Comparison of ENCODE assay signal across 12 mouse cellular contexts in the genomic region with DNA sequence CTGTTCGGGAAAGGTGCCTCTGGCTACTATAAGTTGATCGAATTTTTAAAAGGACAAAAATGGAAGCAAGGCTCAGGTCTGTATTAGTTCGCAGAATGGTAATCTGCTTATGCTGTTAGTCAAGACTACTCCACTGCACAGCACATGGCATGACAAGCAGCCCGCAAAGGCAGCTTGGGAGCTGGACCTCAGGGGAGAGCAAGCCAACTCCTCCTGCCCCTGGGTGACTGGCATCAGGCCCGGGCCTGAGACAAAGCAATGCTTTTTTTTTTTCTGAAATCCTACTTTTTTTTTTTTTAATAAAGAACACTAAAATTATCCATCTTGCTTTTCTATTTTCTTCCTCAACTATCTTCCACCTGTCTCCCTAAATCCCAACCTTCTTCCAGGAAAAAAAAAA. TPM values are rescaled to one million over a fixed set of nuclear protein-coding genes. Genes with fewer than 3 reads are reported as not detected.
A peak's percentile ranks its signal among the peaks of the same experiment; 100 is the strongest.
DNase-seq lines count a peak whose midpoint lies in the region; TF ChIP-seq lines count a peak whose summit lies in the region.
"Had no signal": no experiment of that assay in that cellular context is flagged by ENCODE, and none has a peak within 500 bp of the region (broad histone marks: within the 10 kb centered on the region; RNA-seq: fewer than 3 reads in every experiment).

No protein-coding gene starts in this region.

- H3K36me3 ChIP-seq in kidney, adult 2 months (ENCODE audit: control insufficient read depth, insufficient read depth, low read length): no peaks in the 10 kb centered on the region
- H3K36me3 ChIP-seq: forebrain, embryonic 12.5 days; hindbrain, embryonic 15.5 days; midbrain, embryonic 13.5 days had no signal

- H3K27me3 ChIP-seq in kidney, adult 2 months (replicated peaks; ENCODE audit: control insufficient read depth, insufficient read depth, low read length): no peaks in the 10 kb centered on the region
- H3K27me3 ChIP-seq: forebrain, embryonic 12.5 days; hindbrain, embryonic 15.5 days; midbrain, embryonic 13.5 days had no signal

- no peak for TF ChIP-seq CTCF in kidney, adult 2 months (conservative IDR thresholded peaks at IDR 0.05; ENCODE audit: insufficient read depth, insufficient read length, low read depth, low read length)
- no peak for TF ChIP-seq CTCF in brain, embryonic 14.5 days (IDR thresholded peaks at IDR 0.05; ENCODE audit: borderline replicate concordance, extremely low read depth, insufficient read depth, insufficient read length)

- 45% methylated on average over 5 of the region's 5 CpGs for WGBS in kidney, adult 2 months

- no peak for TF ChIP-seq POLR2A in kidney, adult 2 months (IDR thresholded peaks at IDR 0.05; ENCODE audit: low read depth, low read length)
- no peak for TF ChIP-seq POLR2A in brain, embryonic 14.5 days (IDR thresholded peaks at IDR 0.05; ENCODE audit: borderline replicate concordance, extremely low read depth, insufficient read depth, insufficient read length, poor library complexity, severe bottlenecking)

- peak overlapping the region; percentile 96; the same call in 1 of the 2 replicates for H3K27ac ChIP-seq in kidney, adult 2 months (ENCODE audit: insufficient read depth, low read depth, low read length)
- H3K27ac ChIP-seq: forebrain, embryonic 12.5 days; hindbrain, embryonic 15.5 days; macrophage; midbrain, embryonic 13.5 days had no signal

- no peak overlapping the region for H3K4me3 ChIP-seq in kidney, adult 2 months (ENCODE audit: insufficient read depth, low read depth, low read length)
- H3K4me3 ChIP-seq: forebrain, embryonic 12.5 days; hindbrain, embryonic 15.5 days; midbrain, embryonic 13.5 days had no signal

- H3K4me1 ChIP-seq in kidney, adult 2 months (ENCODE audit: control insufficient read depth, insufficient read depth, low read length): peaks cover 18% of the 10 kb centered on the region
- H3K4me1 ChIP-seq: forebrain, embryonic 12.5 days; midbrain, embryonic 13.5 days had no signal

- DNase-seq in cerebellum, adult 9-11 months: peak; percentile 27
- DNase-seq in cerebellum, postnatal 4 days (ENCODE audit: low spot score in 2 of 2): no peak
- DNase-seq in kidney, adult 2 months: peak; percentile 71
- no peak for DNase-seq in kidney, postnatal 4 days
- DNase-seq in brain, embryonic 14.5 days (ENCODE audit: low read depth): peak; percentile 27
- peak; percentile 53 to 78 for DNase-seq in kidney, postnatal 25 days
- no peak for DNase-seq in thymus, adult 18-20 months
- DNase-seq: lung, embryonic 14.5 days had no signal

RNA-seq across cellular contexts. Expression of gene Ppargc1a, which starts 15.1 kb away (rescaled TPM):
- 23.0 and 23.1 TPM in 2 replicates for polyA plus RNA-seq in kidney, adult 2 months (2012; rRNA removed)
- polyA plus RNA-seq in brain, embryonic 14.5 days (2012; rRNA removed): 4.4 and 9.3 TPM in 2 replicates

Comparison
In these comparisons a context has a peak if more than half of its experiments do, and no peak if none do; other contexts are left out.
1. DNase-seq: peak in cerebellum, adult 9-11 months (single experiment), kidney, adult 2 months (single experiment), brain, embryonic 14.5 days (single experiment) and kidney, postnatal 25 days (2 of 2); none in cerebellum, postnatal 4 days (0 of 2), kidney, postnatal 4 days (0 of 2) and thymus, adult 18-20 months (0 of 2).